Mouse (Mus musculus) spleen, embryonic (tissue): Measurements from ENCODE around the gene Mrps9.

Experiments used
- CTCF ChIA-PET: fragments of 350-600 bp; sonication (Branson Sonifier 250); formaldehyde crosslinking; loops from one replicate; lab custom pipeline; 2022; lab: Charles Lee

Gene Mrps9

GRCm38 (mm10) chr1:42906696-42907095 is 55.7 kb downstream of the Mrps9 start:
- CTCF ChIA-PET: no interaction called here

GRCm38 (mm10) chr1:42907153-42907552 is 56.1 kb downstream of the Mrps9 start:
- CTCF ChIA-PET: no interaction called here

GRCm38 (mm10) chr1:42915062-42915461 is 64.0 kb downstream of the Mrps9 start:
- CTCF ChIA-PET: no interaction called here

GRCm38 (mm10) chr1:42916719-42917118 is 65.7 kb downstream of the Mrps9 start:
- CTCF ChIA-PET: no interaction called here

GRCm38 (mm10) chr1:42917908-42918307 is 66.9 kb downstream of the Mrps9 start:
- CTCF ChIA-PET: no interaction called here

- CTCF ChIA-PET: no interaction called here
These were observed 72.9 kb downstream of the Mrps9 start for GRCm38 (mm10) chr1:42923924-42924323.

- CTCF ChIA-PET: no interaction called here
These were observed 82.6 kb downstream of the Mrps9 start for GRCm38 (mm10) chr1:42933613-42934012.

- CTCF ChIA-PET: no interaction called here
These were observed 97.5 kb downstream of the Mrps9 start for GRCm38 (mm10) chr1:42948486-42948885.

GRCm38 (mm10) chr1:42952734-42953481 is 101.9 kb downstream of the Mrps9 start, which contains the start of gene Gpr45:
Gene Gpr45, plus strand, starts transcription at chr1:42952872.
- CTCF ChIA-PET: no interaction called here

- CTCF ChIA-PET: no interaction called here
These were observed 102.4 kb downstream of the Mrps9 start for GRCm38 (mm10) chr1:42953482-42953822.
